Mouse (Mus musculus) gastrocnemius, adult 18-20 months (tissue): ENCODE measurements around the gene Soat2. TPM values are rescaled to one million over a fixed set of nuclear protein-coding genes. Genes with fewer than 3 reads are reported as not detected.
A peak's percentile ranks its signal among the peaks of the same experiment; 100 is the strongest.
"Not testable (repeated sequence)": the region's sequence is repeated elsewhere in the genome, so short reads cannot be mapped to it uniquely, and the experiment has no call there.

Source experiments
- DNase-seq: peaks from one replicate; pipeline ENCODE4 v3.0.0; 2021; ENCODE audit warnings: low spot score
- total RNA-seq, 2 experiments: library from RNA; stranded (reverse); gene quantifications; 2 replicates each; pipeline ENCODE4 v1.2.3; 2021

Soat2 gene
- total RNA-seq, 2 experiments from 2014 or later = 0.09 TPM; not detected in 1

DNA sequence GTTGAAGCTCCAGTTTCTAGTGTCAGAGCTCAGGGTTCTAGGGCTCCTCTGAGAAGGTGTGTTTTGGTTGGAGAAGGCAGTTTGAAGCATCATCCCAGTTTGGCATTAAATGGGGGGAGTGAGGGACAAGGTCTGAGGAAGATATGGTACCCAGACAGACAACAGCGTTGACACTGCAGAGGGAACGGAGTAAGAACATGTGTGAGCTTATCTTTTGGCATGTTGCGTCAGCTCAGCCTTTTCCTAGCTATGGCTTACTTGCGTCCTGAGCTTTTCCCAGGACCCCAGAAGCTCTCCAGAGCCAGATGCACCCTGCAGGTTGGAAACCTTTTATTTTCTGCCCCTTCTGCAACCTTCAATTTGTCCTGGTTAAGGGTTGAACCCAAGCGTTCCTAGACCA lies 4.2 kb upstream of the Soat2 start:
- DNase-seq = no peak

DNA sequence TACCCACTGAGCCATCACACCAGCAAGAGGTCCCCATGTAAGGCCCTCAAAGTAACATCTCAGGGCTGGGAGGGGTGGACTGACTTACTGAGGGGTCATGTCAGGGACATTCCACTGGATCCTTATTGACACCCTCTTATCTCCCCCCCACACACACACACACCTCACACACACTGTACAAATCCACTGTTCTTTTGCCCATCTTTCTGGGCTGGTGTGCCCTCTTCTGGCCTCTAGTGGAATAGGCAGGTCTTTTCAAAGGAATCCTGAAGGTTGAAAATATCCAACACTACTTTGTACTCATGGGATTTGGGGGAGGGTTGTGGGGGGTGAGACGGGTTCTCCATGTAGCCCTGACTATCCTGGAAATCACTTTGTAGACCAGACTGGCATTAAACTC lies 3.4 kb upstream of the Soat2 start:
- DNase-seq = peak; percentile 45

DNA sequence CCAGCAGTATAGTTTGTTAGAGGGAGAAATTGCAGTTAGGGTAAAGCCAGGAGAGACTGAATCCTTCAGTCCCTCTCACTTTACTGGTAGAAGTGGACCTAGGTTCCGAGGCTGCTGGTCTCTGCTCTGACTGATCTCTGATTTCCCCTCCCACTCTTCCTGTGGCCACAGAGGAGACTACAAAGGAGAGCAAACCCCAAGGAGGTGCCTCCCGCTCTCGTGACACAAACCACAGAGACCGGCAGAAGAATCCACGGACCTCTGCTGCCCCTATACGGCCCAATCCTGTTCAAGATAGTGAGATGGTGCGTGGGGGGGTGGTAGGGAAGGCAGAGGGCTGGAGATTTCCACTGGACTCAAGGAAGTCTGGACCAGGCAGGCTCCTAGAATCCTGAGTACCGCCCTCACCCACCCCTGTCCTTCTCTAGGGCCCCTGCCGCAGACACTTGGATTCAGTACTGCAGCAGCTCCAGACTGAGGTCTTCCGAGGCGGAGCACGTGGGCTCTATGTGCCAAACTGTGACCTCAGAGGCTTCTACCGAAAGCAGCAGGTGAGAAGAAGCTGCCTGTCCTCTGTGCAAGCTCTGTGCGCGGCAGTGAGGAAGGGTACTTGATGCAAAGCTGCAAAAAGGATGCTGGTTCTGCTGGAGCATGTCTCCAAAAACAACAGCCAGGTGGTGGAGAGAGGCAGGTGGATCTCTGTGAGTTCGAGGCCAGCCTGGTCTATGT lies 2.5 kb upstream of the Soat2 start:
- DNase-seq = no peak

DNA sequence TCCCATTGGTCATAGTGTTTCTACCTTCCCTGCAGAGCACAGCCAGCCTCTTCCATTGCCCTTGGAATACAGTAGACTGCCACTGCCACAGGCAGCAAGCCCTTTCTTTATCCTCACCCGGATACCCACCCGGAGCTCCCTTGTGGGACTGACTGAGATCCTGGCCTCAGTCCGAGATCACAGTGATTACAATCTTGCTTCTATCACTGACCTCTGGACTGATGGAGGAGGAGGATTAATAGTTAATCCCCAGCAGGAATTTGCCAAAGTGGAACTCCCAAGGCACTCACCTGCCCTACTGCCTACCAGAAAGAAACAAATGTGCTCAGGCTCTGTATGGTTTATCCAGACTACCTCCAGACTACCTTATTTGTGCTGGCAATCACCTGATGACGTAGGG lies 765 bp upstream of the Soat2 start:
- DNase-seq = no peak

DNA sequence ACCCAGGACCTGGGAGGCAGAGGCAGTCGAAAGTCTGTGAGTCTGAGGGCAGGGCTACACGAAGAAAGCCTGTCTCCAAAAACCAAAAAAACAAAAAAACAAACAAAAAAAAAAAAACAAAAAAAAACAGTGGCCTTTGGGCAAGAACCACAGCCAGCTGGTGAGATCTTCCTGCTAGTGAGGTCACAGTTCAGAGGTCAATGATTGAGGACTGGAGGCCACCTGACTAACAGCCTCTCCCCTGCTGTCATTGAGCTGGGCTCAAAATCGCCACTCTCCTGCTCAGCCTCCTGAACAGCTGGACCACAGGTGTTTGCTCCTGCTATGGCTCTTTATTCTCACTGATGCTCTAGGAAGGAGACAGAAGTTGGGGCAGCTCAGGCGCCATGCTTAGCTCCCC lies 2.3 kb downstream of the Soat2 start:
- DNase-seq = no peak

DNA sequence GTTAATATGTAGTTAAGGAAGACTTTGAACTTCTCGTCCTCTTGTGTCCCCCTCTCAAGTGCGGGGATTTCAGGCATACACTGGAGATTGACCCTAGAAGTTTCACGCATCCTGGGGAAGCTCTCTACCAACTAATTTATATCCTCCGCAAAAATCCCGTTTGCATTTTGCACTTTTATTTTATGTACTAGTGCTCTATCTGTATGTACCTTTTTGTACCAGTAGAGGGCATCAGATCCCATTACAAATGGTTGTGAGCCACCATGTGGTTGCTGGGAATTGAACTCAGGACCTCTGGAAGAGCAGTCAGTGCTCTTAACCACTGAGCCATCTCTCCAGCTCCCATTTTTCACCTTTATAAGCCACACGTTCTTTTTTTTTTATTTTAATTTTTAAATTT lies 4.7 kb downstream of the Soat2 start:
- not testable (repeated sequence) for DNase-seq

DNA sequence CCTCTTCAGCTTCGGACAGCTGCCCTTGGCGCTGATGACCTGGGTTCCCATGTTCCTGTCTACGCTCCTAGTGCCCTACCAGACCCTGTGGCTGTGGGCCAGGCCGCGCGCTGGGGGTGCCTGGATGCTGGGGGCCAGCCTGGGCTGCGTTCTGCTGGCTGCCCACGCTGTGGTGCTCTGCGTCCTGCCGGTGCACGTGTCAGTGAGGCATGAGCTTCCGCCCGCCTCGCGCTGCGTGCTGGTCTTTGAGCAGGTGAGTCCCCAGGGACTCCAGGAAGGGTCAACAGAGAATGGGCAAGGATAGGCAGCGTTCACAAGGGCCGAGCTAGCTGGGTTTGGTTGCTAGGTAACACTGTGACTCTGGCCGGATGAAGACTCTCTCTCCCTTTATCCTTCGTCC lies 6.5 kb downstream of the Soat2 start:
- DNase-seq = no peak

DNA sequence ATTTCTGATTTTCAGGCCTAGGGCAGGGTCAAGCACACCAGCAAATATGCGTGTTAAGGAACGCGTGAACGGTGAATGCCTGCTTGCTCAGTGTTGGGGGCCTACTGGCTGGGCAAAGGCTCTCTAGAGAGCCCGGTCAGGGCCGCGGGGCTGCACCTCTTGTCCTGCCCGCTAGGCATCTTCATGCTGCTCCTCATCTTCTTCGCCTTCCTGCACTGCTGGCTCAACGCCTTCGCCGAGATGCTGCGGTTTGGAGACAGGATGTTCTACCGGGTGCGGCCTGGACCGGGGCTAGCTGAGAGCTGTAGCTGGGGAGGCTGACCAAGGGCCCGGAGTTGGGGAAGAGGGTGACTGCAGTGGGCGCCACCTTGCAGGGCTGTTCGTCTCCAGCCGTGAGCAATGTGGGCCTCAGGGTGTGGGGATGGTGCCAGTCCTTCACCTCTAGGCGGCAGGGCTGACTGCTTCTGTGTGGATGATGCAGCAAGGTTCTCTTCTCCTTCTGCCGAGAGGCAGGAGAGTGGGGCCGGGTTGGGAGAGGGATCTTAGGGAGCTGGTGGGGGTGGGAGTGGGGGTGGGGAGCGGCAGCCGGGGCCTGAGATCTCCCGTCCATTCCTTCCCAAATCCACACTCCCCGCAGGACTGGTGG lies 10.2 kb downstream of the Soat2 start:
- no peak for DNase-seq

DNA sequence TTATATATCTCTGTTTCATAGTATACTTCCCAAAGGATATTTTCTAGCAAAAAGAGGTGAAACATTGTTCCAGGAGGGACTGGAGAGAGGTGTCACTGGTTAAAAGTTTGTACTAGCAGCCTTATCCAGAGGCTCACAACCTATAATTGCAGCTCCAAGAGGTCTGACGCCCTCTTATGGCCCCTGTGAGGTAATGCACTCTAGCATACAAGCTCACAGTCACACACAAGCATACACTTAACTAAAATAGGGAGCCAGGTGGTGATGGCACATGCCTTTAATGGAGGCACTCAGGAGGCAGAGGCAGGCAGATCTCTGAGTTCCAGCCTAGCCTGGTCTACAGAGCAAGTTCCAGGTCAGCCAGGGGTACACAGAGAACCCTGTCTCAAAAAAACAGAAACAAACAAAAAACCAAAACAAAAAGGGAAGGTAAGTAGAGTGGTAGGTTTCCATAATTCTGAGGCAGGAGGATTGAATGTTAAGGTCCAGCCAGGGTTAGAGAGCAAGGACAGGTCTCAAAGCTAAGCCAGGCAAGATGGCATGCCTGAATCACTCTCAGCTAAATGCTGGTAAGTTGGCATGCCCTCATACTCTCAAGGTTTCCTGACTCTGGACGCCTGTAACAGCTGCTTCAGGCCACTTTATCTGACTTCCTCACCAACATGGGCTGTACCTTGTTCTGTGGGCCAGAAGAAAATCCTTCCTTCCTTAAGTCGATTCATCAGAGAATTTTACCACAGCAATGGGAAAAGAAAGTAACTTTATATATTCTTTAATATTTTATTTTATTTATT lies 13.8 kb downstream of the Soat2 start:
- DNase-seq = no peak

DNA sequence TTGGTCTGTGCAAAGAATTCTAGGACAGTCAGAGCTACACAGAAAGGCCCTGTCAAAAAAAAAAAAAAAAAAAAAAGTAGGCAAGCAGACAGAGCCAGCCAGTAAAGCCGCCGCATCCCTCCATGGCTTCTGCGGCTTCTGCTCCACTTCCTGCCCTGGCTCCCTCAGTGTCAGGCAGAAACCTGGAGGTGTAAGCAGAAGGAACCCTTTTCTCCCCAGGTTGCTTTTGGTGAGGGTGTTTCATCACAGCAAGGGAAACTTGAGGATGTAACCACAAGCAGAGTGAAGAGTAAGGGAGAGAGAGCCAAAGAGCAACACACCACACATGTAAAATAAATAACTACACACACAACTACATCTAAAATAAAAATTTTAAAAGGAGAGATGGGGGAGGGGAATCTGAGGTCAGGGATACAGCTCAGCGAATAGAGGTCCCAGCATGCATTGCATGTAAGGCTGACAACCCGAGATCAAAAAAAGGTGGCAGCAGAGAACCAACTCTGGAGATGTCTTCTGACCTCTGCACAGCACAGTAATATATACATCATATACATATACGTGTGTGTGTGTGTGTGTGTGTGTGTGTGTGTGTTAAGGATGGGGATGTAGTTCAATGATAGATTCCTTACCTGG lies 15.3 kb downstream of the Soat2 start:
- no peak for DNase-seq

DNA sequence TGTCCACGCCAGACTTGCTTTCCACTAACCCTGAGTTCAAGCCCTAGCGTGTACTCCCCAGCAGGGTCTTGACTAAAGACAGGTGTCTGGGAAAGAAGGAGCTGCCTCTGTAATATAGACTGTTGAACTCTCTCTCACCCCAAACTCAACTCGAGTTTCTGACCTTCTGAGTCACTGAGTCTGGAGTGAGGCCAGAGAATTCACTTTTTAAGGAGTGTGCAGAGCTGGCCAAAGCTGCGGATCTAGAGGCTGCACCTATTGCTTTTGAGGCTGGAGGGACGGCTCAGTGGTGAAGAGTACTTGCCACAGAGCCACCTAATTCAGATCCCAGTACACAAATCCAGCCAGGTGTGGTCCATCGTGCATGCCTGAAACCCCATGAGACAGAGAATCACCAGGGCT lies 17.3 kb downstream of the Soat2 start:
- DNase-seq = peak; percentile 36

DNA sequence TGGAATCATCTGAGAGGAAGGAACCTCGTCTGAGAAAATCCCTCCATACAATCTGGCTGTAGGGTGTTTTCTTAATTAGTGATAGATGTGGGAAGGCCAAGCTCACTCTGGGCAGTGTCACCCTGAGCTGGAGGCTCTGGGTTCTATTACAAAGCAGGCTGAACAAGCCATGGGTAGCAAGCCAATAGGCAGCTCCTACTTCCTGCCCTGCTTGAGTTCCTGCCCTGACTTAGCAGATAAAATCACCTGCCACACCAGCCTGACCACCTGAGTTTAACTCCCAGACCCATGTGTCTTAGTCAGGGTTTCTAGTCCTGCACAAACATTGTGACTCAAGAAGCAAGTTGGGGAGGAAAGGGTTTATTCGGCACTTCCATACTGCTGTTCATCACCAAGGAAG lies 18.7 kb downstream of the Soat2 start:
- no peak for DNase-seq

DNA sequence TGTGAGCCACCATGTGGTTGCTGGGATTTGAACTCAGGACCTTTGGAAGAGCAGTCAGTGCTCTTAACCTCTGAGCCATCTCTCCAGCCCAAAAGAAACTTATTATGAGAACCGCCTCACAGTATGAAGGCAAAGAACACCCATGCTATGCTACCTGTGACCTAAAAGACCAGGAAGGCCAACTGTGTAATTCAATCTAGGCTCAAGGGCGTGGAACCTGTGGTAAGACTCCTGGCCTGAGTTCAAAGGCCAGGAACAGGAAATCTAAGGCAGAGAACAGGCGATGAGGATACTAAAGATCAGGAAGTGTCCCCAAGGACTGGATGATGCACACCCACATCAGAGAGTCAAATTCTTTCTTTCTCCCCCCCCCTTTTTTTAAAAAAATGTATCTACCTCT lies 23.3 kb downstream of the Soat2 start:
- DNase-seq = no peak

DNA sequence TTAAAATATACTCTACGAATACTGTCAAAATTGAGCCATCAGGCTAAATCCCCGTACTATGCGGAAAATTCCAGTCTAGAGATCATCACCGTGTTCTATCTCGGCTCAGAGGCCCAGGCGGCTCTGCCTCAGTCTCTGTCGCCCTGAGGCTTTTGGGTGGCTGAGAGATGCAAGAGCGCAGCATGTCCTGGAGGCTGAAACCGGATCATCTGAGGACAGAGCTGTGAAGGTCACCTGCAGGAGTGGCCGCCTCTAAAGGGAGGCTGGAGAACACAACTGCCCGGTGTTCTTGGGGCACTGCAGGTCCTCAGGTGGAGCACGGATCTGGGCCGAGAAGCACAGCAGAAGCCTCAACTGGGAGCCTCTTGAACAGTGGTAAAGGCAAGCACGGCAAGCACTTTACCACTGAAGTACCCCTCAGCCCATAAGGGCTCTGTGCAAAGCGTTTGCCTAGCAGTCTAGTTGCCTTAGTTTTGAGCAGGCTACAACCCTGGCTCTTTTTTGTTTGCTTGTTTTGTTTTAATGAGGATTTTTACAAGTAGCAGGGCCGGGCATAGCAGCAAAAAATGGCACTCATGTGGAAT lies 25.5 kb downstream of the Soat2 start:
- no peak for DNase-seq

DNA sequence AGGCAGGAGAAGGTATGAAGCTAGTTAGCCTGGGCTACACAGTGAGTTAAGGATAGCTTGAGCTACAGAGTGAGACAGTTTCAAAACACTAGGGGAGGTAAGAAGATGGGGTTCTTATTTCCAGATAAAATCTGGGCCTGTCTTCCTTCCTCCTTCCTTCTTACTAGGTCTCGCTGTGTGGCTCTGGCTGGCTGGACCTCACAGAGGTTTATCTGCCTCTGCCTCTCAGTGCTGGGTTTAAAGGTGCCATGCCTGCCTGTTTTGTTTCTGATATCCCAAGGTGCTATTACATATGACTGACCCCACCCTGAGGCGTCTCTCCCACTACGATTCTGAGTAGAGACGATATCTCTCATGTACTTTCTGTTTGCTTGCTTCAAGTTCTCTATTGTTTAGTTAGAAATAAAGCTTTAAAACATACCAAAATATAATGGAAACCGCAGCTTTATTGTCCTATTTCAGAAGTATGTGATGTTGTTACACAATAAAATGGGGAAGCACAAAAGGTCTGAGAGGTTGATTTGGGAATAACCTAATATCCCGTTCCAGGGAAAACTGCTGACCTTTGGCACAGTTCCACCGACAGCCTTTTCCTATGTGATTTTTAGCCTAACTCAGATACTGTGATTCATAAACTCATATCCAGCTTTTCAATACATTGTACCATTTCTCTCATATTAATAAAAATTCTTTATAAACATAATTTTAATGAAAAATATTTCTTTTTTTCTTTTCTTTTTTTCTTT lies 26.4 kb downstream of the Soat2 start:
- DNase-seq = no peak

DNA sequence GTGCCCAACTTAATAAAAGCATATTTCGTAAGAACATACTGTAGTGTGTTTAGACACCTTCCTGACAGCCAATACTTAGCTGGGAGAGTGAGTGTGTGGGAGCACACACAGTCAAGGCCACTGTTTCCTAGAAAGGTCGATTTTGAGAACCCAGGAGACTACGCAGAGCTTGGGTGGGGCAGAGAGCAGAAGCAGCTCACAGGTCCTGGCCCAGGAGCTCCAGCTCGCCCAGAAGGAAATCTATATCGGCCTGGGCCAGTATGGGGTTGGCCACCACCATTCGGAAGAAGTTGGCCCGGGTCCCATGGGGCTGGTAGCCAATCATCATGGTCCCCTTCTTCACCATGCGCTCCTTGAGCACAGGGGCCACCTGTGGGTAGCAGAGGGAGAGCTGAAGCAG lies 27.1 kb downstream of the Soat2 start:
- no peak for DNase-seq

DNA sequence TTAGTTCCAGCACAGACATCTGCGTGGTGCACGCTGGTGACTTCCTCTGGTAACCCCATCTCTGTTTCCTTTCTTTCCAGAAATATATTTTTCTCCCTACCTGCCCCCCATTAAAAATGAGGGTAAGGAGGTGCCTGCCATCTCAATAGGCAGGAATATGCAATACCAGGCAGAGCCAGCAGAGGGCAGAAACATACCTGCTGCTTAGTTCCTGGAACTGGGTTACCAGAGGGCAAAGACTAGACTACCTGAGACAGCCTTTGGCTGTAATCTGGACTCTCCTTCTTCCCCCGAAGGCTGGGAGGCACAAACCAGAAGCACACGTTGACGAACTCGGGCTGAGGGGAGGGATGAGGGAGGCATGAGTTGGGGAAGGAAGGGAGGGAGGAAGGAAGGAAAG lies 28.0 kb downstream of the Soat2 start:
- DNase-seq = peak; percentile 82

DNA sequence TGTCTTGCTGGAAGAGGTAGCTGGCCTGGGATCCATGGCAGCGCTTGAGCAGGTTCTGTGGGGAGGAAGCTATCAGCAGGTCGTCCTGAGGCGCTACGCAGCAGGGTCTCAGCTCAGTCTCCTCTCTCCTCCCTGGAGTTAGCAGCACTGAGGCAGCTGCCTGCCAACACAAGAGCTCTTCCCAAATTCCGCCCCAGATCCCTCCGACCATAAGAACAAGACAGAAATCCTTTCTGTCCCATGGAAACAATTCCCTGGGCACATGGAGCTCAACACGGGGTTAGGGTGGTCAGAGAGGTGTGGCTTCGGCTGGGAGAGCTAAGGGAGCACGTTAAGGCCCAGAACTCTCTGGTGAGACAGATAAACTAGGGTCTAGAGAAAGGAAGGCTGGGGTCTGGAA lies 28.8 kb downstream of the Soat2 start:
- no peak for DNase-seq

DNA sequence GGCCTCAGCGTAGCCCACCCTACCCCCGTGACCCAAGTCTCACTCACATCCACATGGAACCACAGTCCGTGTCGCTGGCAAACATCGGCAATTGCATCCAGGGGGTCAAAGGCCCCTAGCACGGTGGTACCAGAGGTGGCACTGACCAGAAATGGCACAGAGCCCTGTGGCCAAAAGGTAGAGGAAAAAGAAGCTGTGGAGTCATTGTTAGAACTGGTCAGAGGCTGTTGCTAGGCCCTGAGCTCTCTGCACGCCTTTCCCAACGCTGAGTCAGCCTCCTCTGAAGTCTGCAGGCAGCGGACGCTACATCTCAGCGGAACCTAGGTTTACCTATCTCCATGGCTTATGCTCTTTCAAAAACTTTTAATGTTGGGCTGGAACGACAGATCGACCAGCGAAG lies 29.6 kb downstream of the Soat2 start:
- no peak for DNase-seq

DNA sequence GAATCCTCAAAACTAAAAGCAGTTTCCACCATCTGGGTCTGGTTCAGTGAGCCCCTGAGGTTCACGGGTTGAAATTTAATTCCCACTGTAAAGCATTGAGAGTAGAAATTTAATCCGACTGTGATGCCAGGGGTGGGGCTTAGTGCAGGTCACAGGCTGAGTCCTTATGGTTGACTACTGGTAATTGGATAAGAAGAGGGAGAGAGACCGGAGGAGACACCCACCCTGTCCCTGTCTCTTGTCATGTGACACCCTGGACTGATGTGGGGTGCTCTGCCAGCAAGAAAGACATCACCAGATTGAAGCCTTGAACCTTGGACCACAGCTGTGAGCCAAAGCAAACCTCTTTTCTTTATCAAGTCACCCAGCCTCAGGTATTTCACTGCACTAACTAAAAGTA lies 32.8 kb downstream of the Soat2 start:
- no peak for DNase-seq

DNA sequence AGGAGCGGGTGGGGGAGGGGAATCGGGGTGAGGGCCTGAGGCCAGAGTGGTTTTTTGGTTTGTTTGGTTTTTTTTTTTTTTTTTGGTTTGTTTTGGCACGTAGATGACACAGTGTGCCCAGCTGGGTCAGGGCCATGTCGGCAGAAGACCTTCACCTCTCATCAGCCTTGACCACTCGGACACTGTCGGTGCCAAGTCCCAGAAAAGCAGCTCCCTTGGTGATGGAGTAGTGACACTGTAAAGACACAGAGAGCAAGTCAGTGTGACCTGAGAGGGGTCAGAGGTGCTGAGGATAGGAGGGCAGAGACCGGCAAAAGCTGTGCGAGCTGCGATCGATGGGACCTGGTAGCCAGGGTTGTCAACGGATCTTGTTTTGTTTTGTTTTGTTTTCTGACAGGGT lies 35.9 kb downstream of the Soat2 start:
- DNase-seq = no peak
